Mouse (Mus musculus) CH12.LX (cell line): ENCODE data around the gene Luzp1. TPM values are rescaled to one million over a fixed set of nuclear protein-coding genes. Genes with fewer than 3 reads are reported as not detected.

ENCODE experiments used
- DNase-seq: peaks from one replicate; pipeline ENCODE4 v3.0.0-alpha.2; 2013; ENCODE audit errors: extremely low read depth
- H3K27ac ChIP-seq: 2 replicates; pipeline ENCODE4 v1.5.1; 2012; ENCODE audit warnings: low read depth, mild to moderate bottlenecking, control low read depth, moderate library complexity; ENCODE audit not compliant: insufficient read depth
- H3K27me3 ChIP-seq: replicated peaks from 2 replicates; pipeline ENCODE3; 2012; ENCODE audit warnings: inconsistent platforms
- H3K36me3 ChIP-seq, 2 experiments: replicated peaks in 1 of 2; 2 replicates each; pipeline versions ENCODE3 to v1.6.1; 2012; ENCODE audit warnings: inconsistent platforms in 1 of 2, low read length in 1 of 2, mild to moderate bottlenecking in 1 of 2, mixed read lengths in 1 of 2, moderate library complexity in 1 of 2; ENCODE audit not compliant: control insufficient read depth in 1 of 2, insufficient read depth in 1 of 2
- H3K4me1 ChIP-seq, 2 experiments: 2 replicates each; pipeline ENCODE4 v1.6.1; 2012; ENCODE audit warnings: inconsistent platforms in 1 of 2, moderate library complexity in 1 of 2; ENCODE audit not compliant: insufficient read depth in 2 of 2, control insufficient read depth in 1 of 2
- H3K4me2 ChIP-seq: 2 replicates; pipeline ENCODE4 v1.6.1; 2012; ENCODE audit warnings: low read depth, mild to moderate bottlenecking, control low read depth; ENCODE audit not compliant: poor library complexity, insufficient read depth, severe bottlenecking
- H3K4me3 ChIP-seq, 3 experiments: fragments of 150-350 bp in 1 of 3; sonication (generic) in 1 of 3; replicated peaks in 1 of 3; 2 replicates each; pipeline versions ENCODE3 to v1.5.1; 2011 to 2012; ENCODE audit warnings: low read depth in 2 of 3, low read length in 2 of 3, mild to moderate bottlenecking in 2 of 3, moderate library complexity in 2 of 3, control low read depth in 1 of 3, improper control_type of control experiment in 1 of 3, inconsistent platforms in 1 of 3, mixed read lengths in 1 of 3; ENCODE audit not compliant: poor library complexity in 1 of 3
- H3K79me2 ChIP-seq: replicated peaks from 2 replicates; pipeline ENCODE4 v1.6.1; 2012; ENCODE audit warnings: mild to moderate bottlenecking, moderate library complexity; ENCODE audit not compliant: control insufficient read depth, poor library complexity, insufficient read depth, severe bottlenecking; ENCODE audit errors: extremely low read depth
- H3K9ac ChIP-seq: 2 replicates; pipeline ENCODE4 v1.6.1; 2012; ENCODE audit warnings: low read depth, mild to moderate bottlenecking, control low read depth, moderate library complexity; ENCODE audit not compliant: insufficient read depth
- H3K9me3 ChIP-seq: replicated peaks from 2 replicates; pipeline ENCODE3; 2012; ENCODE audit warnings: low read length, inconsistent platforms, mixed read lengths
- CHD1 ChIP-seq: IDR thresholded peaks from 2 replicates; pipeline ENCODE4 v1.6.1; 2012; ENCODE audit warnings: low read depth, low read length, improper control_type of control experiment, inconsistent platforms
- CTCF ChIP-seq, 2 experiments: IDR thresholded peaks in 1 of 2; conservative IDR thresholded peaks in 1 of 2; 2 replicates each; pipeline ENCODE4 v1.5.1; 2011 to 2012; ENCODE audit warnings: low read depth in 2 of 2, low read length in 2 of 2, improper control_type of control experiment in 1 of 2, inconsistent platforms in 1 of 2, mild to moderate bottlenecking in 1 of 2, moderate library complexity in 1 of 2
- EP300 ChIP-seq: IDR thresholded peaks from 2 replicates; pipeline ENCODE4 v1.6.1; 2011; ENCODE audit warnings: low read length, improper control_type of control experiment
- HCFC1 ChIP-seq: IDR thresholded peaks from 2 replicates; pipeline ENCODE4 v1.6.1; 2012; ENCODE audit warnings: low read depth, mild to moderate bottlenecking, inconsistent platforms, low read length, improper control_type of control experiment
- JUND ChIP-seq: conservative IDR thresholded peaks from 2 replicates; pipeline ENCODE4 v1.6.1; 2011; ENCODE audit warnings: low read depth, low read length, improper control_type of control experiment
- MAFK ChIP-seq: IDR thresholded peaks from 2 replicates; pipeline ENCODE4 v1.6.1; 2011; ENCODE audit warnings: low read length, improper control_type of control experiment; ENCODE audit not compliant: insufficient replicate concordance
- MXI1 ChIP-seq: IDR thresholded peaks from 2 replicates; pipeline ENCODE4 v1.6.1; 2011; ENCODE audit warnings: mild to moderate bottlenecking, low read depth, low read length, improper control_type of control experiment
- NELFE ChIP-seq: IDR thresholded peaks from 2 replicates; pipeline ENCODE4 v1.6.1; 2011; ENCODE audit warnings: low read depth, low read length, improper control_type of control experiment
- NRF1 ChIP-seq: IDR thresholded peaks from 2 replicates; pipeline ENCODE4 v1.6.1; 2014; ENCODE audit warnings: low read depth, mild to moderate bottlenecking, inconsistent platforms, low read length, improper control_type of control experiment, moderate library complexity
- PAX5 ChIP-seq: IDR thresholded peaks from 2 replicates; pipeline ENCODE4 v1.6.1; 2012; ENCODE audit warnings: low read length, inconsistent platforms, mixed read lengths
- POLR2A ChIP-seq: IDR thresholded peaks from 2 replicates; pipeline ENCODE4 v1.6.1; 2011; ENCODE audit warnings: low read depth, mild to moderate bottlenecking, improper control_type of control experiment, low read length
- POLR2AphosphoS2 ChIP-seq: IDR thresholded peaks from 2 replicates; pipeline ENCODE4 v1.6.1; 2011; ENCODE audit warnings: low read depth, low read length, improper control_type of control experiment
- RAD21 ChIP-seq: IDR thresholded peaks from 2 replicates; pipeline ENCODE4 v1.6.1; 2011; ENCODE audit warnings: low read depth, mild to moderate bottlenecking, low read length, improper control_type of control experiment, moderate library complexity
- RCOR1 ChIP-seq: conservative IDR thresholded peaks from 2 replicates; pipeline ENCODE4 v1.6.1; 2012; ENCODE audit warnings: low read depth, mild to moderate bottlenecking, inconsistent platforms, low read length, improper control_type of control experiment
- SMC3 ChIP-seq: IDR thresholded peaks from 2 replicates; pipeline ENCODE4 v1.6.1; 2011; ENCODE audit warnings: low read depth, low read length, improper control_type of control experiment
- TCF12 ChIP-seq: IDR thresholded peaks from 2 replicates; pipeline ENCODE4 v1.6.1; 2014; ENCODE audit warnings: low read depth, mild to moderate bottlenecking, inconsistent platforms, low read length, improper control_type of control experiment
- USF2 ChIP-seq: conservative IDR thresholded peaks from 2 replicates; pipeline ENCODE4 v1.6.1; 2011; ENCODE audit warnings: low read depth, low read length, improper control_type of control experiment
- ZKSCAN1 ChIP-seq: IDR thresholded peaks from 2 replicates; pipeline ENCODE4 v1.6.1; 2012; ENCODE audit warnings: low read depth, inconsistent platforms, low read length, improper control_type of control experiment, borderline replicate concordance
- ZMIZ1 ChIP-seq: IDR thresholded peaks from 2 replicates; pipeline ENCODE4 v1.6.1; 2012; ENCODE audit warnings: low read depth, mild to moderate bottlenecking, inconsistent platforms, low read length, improper control_type of control experiment
- ZNF384 ChIP-seq: IDR thresholded peaks from 2 replicates; pipeline ENCODE4 v1.6.1; 2012; ENCODE audit warnings: low read depth, low read length, improper control_type of control experiment, inconsistent platforms
- dilution Hi-C: fragments of 300-500 bp; cut with MboI; formaldehyde crosslinking; loops from 2 replicates; pipeline ENCODE4 v1.14.3; 2020; ENCODE audit warnings: low sequenced_read_pairs; ENCODE audit not compliant: extremely low pct_unique_long_range_greater_than_20kb, extremely low pct_ligation_motif_present
- in situ Hi-C: fragments of 300-500 bp; cut with MboI; formaldehyde crosslinking; loops from 3 replicates; pipeline ENCODE4 v1.14.3; 2019; ENCODE audit warnings: low sequenced_read_pairs, low pct_ligation_motif_present, low pct_unique_long_range_greater_than_20kb, mixed read lengths
- polyA plus RNA-seq: library from polyadenylated mRNA; unstranded; fragments of >175 nt; gene quantifications from 2 replicates; pipeline ENCODE4 v1.2.1, GENCODE M21; 2012; ENCODE audit warnings: low read depth; ENCODE audit not compliant: insufficient read length
- total RNA-seq, 2 experiments: library from RNA; depleted of rRNA; stranded (reverse); fragments of 300-350 nt in 1 of 2; fragments of >200 nt in 1 of 2; gene quantifications; 2 replicates each; pipeline ENCODE4 v1.2.3; 2012 to 2014

The Luzp1 gene
- total and polyA plus RNA-seq, 3 experiments: 5.0 to 7.0 (median 6.1) TPM

- H3K4me1 ChIP-seq: no peaks in the 10 kb centered on the region
- no peaks in the 10 kb centered on the region for H3K9me3 ChIP-seq
- peaks cover 48 to 94% of the 10 kb centered on the region in 2 experiments for H3K36me3 ChIP-seq
- in situ Hi-C loops: no loop called here
- H3K9ac ChIP-seq: no peak overlapping the region
- no peak for DNase-seq
- H3K27me3 ChIP-seq: no peaks in the 10 kb centered on the region
- H3K27ac ChIP-seq: no peak overlapping the region
- TF ChIP-seq POLR2AphosphoS2 (no peak), JUND (no peak), TCF12 (no peak), RAD21 (no peak), USF2 (no peak), POLR2A (no peak), CTCF (conservative IDR thresholded peaks at IDR 0.05 in 1 of 2, IDR thresholded peaks at IDR 0.05 in 1 of 2; ENCODE audit: low read depth in 2 of 2, low read length in 2 of 2) (no peak), NRF1 (no peak), ZNF384 (no peak)
- dilution Hi-C loops: no loop called here
- H3K4me3 ChIP-seq: no peak overlapping the region
- H3K79me2 ChIP-seq: no peaks in the 10 kb centered on the region
- H3K4me2 ChIP-seq: no peak overlapping the region
These were observed 88.1 kb downstream of the Luzp1 start for GRCm38 (mm10) chr4:136557638-136558037.

DNA sequence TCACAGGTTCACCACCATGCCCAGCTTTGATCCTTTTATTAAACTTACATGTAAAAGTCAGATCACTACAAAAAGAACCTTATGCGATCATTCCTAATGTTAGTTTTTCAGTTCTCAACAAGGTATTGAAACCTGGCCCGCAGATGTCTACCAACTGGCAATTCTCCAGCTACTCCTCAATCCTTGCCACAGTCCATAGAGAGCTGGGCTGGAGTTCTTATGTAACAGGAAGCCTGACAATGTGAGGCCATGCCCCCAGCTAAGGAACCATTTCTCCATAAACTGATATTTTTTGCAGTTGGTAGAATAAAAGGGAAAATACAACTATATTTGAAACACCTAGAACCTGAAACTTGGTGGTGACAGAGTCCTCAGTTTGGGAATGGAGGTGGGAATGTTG, 90.1 kb downstream of the Luzp1 start:
- Histone ChIP-seq H3K27ac (no peak overlapping the region), H3K27me3 (no peaks in the 10 kb centered on the region), H3K36me3 (peaks cover 37 to 95% of the 10 kb centered on the region in 2 experiments), H3K4me1 (no peaks in the 10 kb centered on the region), H3K79me2 (no peaks in the 10 kb centered on the region), H3K4me3 (no peak overlapping the region), H3K4me2 (no peak overlapping the region), H3K9ac (no peak overlapping the region), H3K9me3 (no peaks in the 10 kb centered on the region)
- no peak for DNase-seq
- dilution Hi-C loops (no loop called here), in situ Hi-C loops (no loop called here)
- TF ChIP-seq PAX5: no peak
- TF ChIP-seq EP300: no peak
- TF ChIP-seq RAD21: no peak
- no peak for TF ChIP-seq MXI1
- TF ChIP-seq TCF12: no peak
- no peak for TF ChIP-seq NELFE
- no peak for TF ChIP-seq MAFK
- no peak for TF ChIP-seq RCOR1
- no peak for TF ChIP-seq HCFC1
- no peak for TF ChIP-seq ZNF384
- no peak for TF ChIP-seq USF2
- no peak for TF ChIP-seq ZMIZ1
- TF ChIP-seq SMC3: no peak
- TF ChIP-seq CHD1: no peak
- TF ChIP-seq CTCF (conservative IDR thresholded peaks at IDR 0.05 in 1 of 2, IDR thresholded peaks at IDR 0.05 in 1 of 2; ENCODE audit: low read depth in 2 of 2, low read length in 2 of 2): no peak
- TF ChIP-seq ZKSCAN1: no peak
